Mouse (Mus musculus) bone marrow, adult 2 months (tissue): ENCODE results near the gene Mipol1. TPM values are rescaled to one million over a fixed set of nuclear protein-coding genes. Genes with fewer than 3 reads are reported as not detected.

Experiments
- H3K27ac ChIP-seq: fragments of 200-500 bp; 2 replicates; pipeline ENCODE4 v1.5.1; 2012; ENCODE audit warnings: low read depth, mild to moderate bottlenecking, control low read depth, inconsistent platforms, low read length; ENCODE audit not compliant: control insufficient read depth, poor library complexity, insufficient read depth
- H3K4me1 ChIP-seq: fragments of 200-500 bp; 2 replicates; pipeline ENCODE4 v1.6.1; 2011; ENCODE audit warnings: low read length; ENCODE audit not compliant: control insufficient read depth, insufficient read depth
- H3K4me3 ChIP-seq: fragments of 200-500 bp; replicated peaks from 2 replicates; pipeline ENCODE3; 2011; ENCODE audit warnings: mild to moderate bottlenecking, low read depth, low read length, control low read depth; ENCODE audit not compliant: control insufficient read depth
- CTCF ChIP-seq: fragments of 200-500 bp; IDR thresholded peaks from 2 replicates; pipeline ENCODE4 v1.5.1; 2011; ENCODE audit warnings: low read length, control low read depth; ENCODE audit not compliant: control insufficient read depth, insufficient read depth
- POLR2A ChIP-seq: fragments of 200-500 bp; IDR thresholded peaks from 2 replicates; pipeline ENCODE4 v1.6.1; 2011; ENCODE audit warnings: low read depth, mild to moderate bottlenecking, control low read depth, low read length, borderline replicate concordance; ENCODE audit not compliant: control insufficient read depth
- WGBS: fragments of 180-500 bp; shearing (Covaris S2); methylation state at CpG from one replicate; pipeline ENCODE4 v1.1.7; 2018; 5-methylcytosine and 5-hydroxymethylcytosine counted together
- polyA plus RNA-seq: library from polyadenylated mRNA; stranded (reverse); fragments of >200 nt; gene quantifications from 2 replicates; pipeline ENCODE4 v1.2.4, GENCODE M21; 2011; ENCODE audit warnings: low replicate concordance; ENCODE audit not compliant: missing spikeins, insufficient read depth, insufficient read length

Gene Mipol1
- polyA plus RNA-seq, 1 experiment = 2.5 TPM

DNA sequence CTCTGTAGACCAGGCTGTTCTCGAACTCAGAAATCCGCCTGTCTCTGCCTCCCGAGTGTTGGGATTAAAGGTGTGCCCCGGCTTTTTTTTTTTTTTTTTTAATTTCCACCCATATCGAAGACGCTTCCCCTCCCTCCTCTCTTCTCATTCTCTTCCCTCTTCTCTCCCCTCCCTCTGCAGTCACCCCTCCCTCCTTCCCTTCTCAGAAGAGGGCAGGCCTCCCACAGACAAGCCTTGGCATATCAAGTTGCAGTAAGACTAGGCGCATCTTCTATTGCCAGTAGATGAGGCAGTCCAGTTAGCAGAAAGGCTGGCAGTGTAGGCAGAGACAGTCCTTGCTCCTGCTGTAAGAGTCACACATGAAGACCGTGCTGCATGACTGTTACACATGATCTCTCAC is 2.5 kb upstream of the Mipol1 start:
- TF ChIP-seq POLR2A = no peak
- TF ChIP-seq CTCF = no peak
- Histone ChIP-seq H3K27ac (no peak overlapping the region), H3K4me3 (no peak overlapping the region), H3K4me1 (no peaks in the 10 kb centered on the region; the same call in 1 of the 2 replicates)
- WGBS = 84% methylated on average over 3 of the region's 8 CpGs

DNA sequence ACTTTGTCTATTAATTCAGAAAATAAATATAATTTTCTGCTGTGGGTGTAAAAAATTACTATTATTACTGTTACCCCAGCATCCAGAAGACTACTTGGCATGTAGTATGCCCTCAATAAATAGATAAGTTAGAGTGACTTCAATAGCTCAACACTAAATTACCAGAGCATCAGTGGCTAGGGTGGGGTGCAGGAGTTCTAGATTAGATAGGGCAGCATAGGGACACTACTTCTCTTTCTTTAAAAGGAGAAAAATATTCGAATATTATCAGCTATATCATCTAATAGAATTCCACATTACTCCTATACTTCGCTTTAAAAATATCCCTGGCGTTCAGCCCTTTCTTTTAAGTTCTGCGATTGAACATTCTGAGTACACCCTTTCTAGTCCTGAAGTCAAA is 524 bp upstream of the Mipol1 start:
- peak overlapping the region; percentile 95 for H3K27ac ChIP-seq
- H3K4me3 ChIP-seq = peak overlapping the region; percentile 100
- no peak for TF ChIP-seq POLR2A
- no peak for TF ChIP-seq CTCF
- no peaks in the 10 kb centered on the region; the same call in 1 of the 2 replicates for H3K4me1 ChIP-seq
- 5% methylated on average over 4 of the region's 4 CpGs for WGBS

DNA sequence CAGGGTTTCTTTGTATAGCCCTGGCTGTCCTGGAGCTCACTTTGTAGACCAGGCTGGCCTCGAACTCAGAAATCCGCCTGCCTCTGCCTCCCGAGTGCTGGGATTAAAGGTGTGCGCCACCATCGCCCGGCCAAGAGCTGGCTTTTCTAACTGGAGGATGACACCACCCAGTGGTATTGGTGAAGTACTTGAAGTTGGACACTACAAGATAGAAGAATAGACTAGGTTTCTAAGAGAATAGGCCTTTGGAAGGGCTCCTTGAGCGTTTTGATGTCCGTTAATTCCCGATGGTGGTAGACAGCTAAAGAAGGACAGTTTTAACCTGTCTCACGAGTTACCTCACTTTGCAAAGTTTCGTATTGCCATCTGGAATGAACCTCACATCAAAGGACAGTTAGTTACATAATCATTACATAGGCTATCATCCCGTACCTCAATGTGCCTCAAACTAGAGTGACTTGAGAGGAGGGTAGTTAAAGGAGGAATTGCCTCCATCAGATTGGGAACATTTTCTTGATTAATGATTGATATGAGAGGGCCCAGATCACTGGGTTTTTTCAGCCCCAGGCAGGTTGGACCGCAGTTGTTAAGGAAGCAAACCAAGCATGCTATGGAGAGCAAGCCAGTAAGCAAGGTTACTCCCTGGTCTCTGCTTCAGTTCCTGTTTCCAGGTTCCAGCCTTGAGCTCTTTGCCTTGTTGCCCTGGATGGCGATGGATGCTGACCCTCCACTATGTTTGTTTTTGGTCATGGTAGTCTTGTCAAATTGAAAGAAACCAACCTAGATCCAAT is 1.1 kb downstream of the Mipol1 start:
- no peak overlapping the region for H3K27ac ChIP-seq
- TF ChIP-seq CTCF (peak; percentile 19; the same call in 1 of the 2 replicates), POLR2A (no peak)
- WGBS = 26% methylated on average over 14 of the region's 14 CpGs
- H3K4me1 ChIP-seq = no peaks in the 10 kb centered on the region; the same call in 1 of the 2 replicates
- H3K4me3 ChIP-seq = peak overlapping the region; percentile 51

GRCm38 (mm10) chr12:57233386-57233785 is 3.2 kb downstream of the Mipol1 start:
- WGBS = 39% methylated on average over 5 of the region's 5 CpGs
- H3K4me1 ChIP-seq = no peaks in the 10 kb centered on the region; the same call in 1 of the 2 replicates
- no peak overlapping the region for H3K4me3 ChIP-seq
- no peak for TF ChIP-seq CTCF
- TF ChIP-seq POLR2A = no peak
- no peak overlapping the region for H3K27ac ChIP-seq

- WGBS = 63% methylated on average over 5 of the region's 5 CpGs
- H3K27ac ChIP-seq = no peak overlapping the region
- TF ChIP-seq POLR2A (no peak), CTCF (no peak)
- no peak overlapping the region for H3K4me3 ChIP-seq
- H3K4me1 ChIP-seq = no peaks in the 10 kb centered on the region; the same call in 1 of the 2 replicates
Observed at GRCm38 (mm10) chr12:57243671-57244495, 13.7 kb downstream of the Mipol1 start.

- TF ChIP-seq POLR2A = no peak
- TF ChIP-seq CTCF = no peak
- H3K4me3 ChIP-seq = no peak overlapping the region
- no peak overlapping the region for H3K27ac ChIP-seq
- H3K4me1 ChIP-seq = no peaks in the 10 kb centered on the region
- WGBS = 40% methylated on average over 2 of the region's 2 CpGs
Observed at GRCm38 (mm10) chr12:57258572-57258971, 28.3 kb downstream of the Mipol1 start.

GRCm38 (mm10) chr12:57275456-57275855 is 45.2 kb downstream of the Mipol1 start:
- H3K4me3 ChIP-seq = no peak overlapping the region
- H3K27ac ChIP-seq = no peak overlapping the region
- H3K4me1 ChIP-seq = no peaks in the 10 kb centered on the region
- 52% methylated on average over 1 of the region's 1 CpGs for WGBS
- no peak for TF ChIP-seq POLR2A
- TF ChIP-seq CTCF = no peak

DNA sequence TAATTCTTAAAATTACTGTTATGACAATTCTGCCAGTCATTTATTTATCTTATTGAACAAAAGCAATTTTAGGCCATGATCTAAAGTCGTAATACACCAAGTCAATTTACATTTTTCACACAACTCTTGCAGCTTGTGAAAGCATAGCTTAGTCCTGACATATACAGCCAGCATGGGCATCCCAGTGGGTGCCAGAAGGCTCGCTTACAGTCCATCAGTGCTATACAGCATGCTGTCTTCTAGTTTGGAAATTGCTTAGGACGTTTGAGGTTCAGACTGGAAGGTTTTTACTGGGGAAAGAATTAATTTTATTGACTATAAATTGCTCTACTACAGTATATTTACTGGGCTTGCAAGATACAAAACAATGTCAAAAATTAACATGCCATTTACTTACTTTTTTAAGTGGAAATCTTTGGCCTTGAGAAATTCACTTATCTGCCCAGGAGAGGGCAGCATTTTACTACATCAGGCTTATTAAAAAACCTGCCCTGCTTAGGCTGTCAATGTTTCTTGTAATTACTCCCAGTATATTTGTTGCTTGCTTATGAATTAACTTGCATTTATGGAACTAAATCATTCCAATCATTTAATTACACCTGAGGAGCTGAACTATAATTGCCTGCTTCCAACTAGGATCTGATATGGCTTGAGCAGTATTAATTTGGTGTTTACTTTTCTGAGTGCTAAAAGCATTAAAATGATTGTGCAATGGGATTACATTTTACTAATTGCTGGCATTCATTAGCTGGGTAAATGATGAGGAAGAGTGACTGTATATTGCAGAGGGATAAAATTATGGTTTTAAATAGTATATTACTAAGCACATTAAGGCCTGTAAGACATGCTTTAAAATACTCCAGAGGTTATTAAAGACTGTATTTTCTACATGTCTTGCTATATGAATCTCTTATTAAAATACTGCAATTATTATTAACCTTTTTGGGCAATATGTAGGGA is 51.2 kb downstream of the Mipol1 start:
- no peak for TF ChIP-seq CTCF
- no peak for TF ChIP-seq POLR2A
- H3K4me1 ChIP-seq = no peaks in the 10 kb centered on the region
- no peak overlapping the region for H3K27ac ChIP-seq
- H3K4me3 ChIP-seq = no peak overlapping the region
- WGBS = 59% methylated on average over 3 of the region's 3 CpGs
